Mouse (Mus musculus) myocyte (in vitro differentiated cells): ENCODE measurements around the gene Map3k7.

Source experiments
- CEBPB ChIP-seq: IDR thresholded peaks from 2 replicates; pipeline ENCODE4 v1.6.1; 2011; ENCODE audit warnings: mild to moderate bottlenecking, moderate library complexity; ENCODE audit not compliant: poor library complexity, insufficient read depth, severe bottlenecking
- E2F4 ChIP-seq: IDR thresholded peaks from one replicate; pipeline ENCODE4 v1.6.1; 2011; ENCODE audit warnings: mild to moderate bottlenecking, control low read depth, moderate library complexity; ENCODE audit not compliant: insufficient read depth
- MAX ChIP-seq: IDR thresholded peaks from one replicate; pipeline ENCODE4 v1.6.1; 2011; ENCODE audit warnings: low read depth, mild to moderate bottlenecking, control low read depth
- MYOD1 ChIP-seq, 3 experiments: IDR thresholded peaks; one replicate each; pipeline ENCODE4 v1.6.1; 2011; ENCODE audit warnings: control low read depth in 2 of 3, low read depth in 2 of 3, mild to moderate bottlenecking in 2 of 3, moderate library complexity in 1 of 3; ENCODE audit not compliant: insufficient read length in 2 of 3, control insufficient read depth in 1 of 3
- MYOG ChIP-seq, 3 experiments: IDR thresholded peaks; one replicate each; pipeline ENCODE4 v1.6.1; 2011; ENCODE audit warnings: control low read depth in 2 of 3, low read depth in 2 of 3, mild to moderate bottlenecking in 2 of 3; ENCODE audit not compliant: insufficient read length in 2 of 3, control insufficient read depth in 1 of 3, insufficient read depth in 1 of 3
- POLR2A ChIP-seq: IDR thresholded peaks from one replicate; pipeline ENCODE4 v1.6.1; 2011; ENCODE audit warnings: low read depth, mild to moderate bottlenecking, control low read depth, moderate library complexity; ENCODE audit not compliant: insufficient read length
- POLR2AphosphoS2 ChIP-seq: IDR thresholded peaks from one replicate; pipeline ENCODE4 v1.6.1; 2011; ENCODE audit warnings: low read depth, control low read depth; ENCODE audit not compliant: insufficient read length
- REST ChIP-seq: IDR thresholded peaks from one replicate; pipeline ENCODE4 v1.6.1; 2011; ENCODE audit warnings: mild to moderate bottlenecking, control low read depth, moderate library complexity; ENCODE audit not compliant: insufficient read depth, insufficient read length
- SRF ChIP-seq: IDR thresholded peaks from one replicate; pipeline ENCODE4 v1.6.1; 2011; ENCODE audit warnings: low read depth; ENCODE audit not compliant: control insufficient read depth, insufficient read length
- TCF12 ChIP-seq: IDR thresholded peaks from one replicate; pipeline ENCODE4 v1.6.1; 2011; ENCODE audit warnings: mild to moderate bottlenecking, control low read depth; ENCODE audit not compliant: poor library complexity, insufficient read depth, severe bottlenecking
- TCF3 ChIP-seq: IDR thresholded peaks from one replicate; pipeline ENCODE4 v1.6.1; 2011; ENCODE audit warnings: low read depth, control low read depth; ENCODE audit not compliant: insufficient read length
- USF1 ChIP-seq: IDR thresholded peaks from one replicate; pipeline ENCODE4 v1.6.1; 2011; ENCODE audit warnings: low read depth, mild to moderate bottlenecking, control low read depth, moderate library complexity

DNA sequence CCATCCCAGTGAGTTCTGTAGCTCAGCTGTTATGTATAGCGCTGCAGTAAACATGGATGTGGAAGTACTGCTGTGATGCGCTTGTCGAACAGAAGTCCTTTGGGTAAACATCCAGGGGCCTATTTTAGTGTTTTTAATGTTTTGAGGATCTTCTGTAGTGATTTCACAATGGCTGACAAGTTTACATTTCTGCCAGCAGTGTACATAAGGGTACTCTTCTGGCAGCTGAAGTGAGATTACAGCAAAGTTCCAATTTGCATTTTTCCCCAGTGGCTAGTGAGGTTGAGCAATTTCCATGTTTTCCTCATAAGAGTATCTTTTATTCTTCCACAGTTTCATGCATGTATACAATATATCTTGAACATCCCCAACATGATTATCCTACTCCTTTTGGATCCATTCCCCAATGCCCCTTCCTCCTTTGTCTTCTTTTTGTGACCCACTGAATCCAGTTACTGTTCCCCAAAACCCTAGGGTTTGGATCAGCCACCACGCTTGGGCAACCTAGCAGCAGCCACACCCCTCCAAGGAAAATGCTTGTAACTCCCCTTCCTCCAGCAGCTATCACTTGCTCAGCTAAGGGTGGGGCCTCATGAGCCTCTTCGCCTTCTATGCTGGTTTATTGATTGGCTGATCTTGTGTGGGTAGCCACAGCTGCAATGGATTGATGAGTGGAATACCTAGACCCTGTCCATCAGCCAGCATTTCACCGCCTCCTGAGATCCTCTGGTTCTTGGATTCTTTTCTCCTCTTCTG lies 47.5 kb downstream of the Map3k7 start:
- TF ChIP-seq MYOD1 (IDR thresholded peaks at IDR 0.05; ENCODE audit: control insufficient read depth in 1 of 3, insufficient read length in 2 of 3, low read depth in 2 of 3) (no peak), POLR2AphosphoS2 (no peak), CEBPB (no peak), POLR2A (no peak), SRF (no peak), MAX (no peak), E2F4 (no peak), TCF3 (no peak), USF1 (no peak), REST (no peak), MYOG (IDR thresholded peaks at IDR 0.05; ENCODE audit: control insufficient read depth in 1 of 3, insufficient read depth in 1 of 3, insufficient read length in 2 of 3, low read depth in 2 of 3) (no peak), TCF12 (no peak)
